Mouse (Mus musculus): ENCODE data around the gene Cps1.

Gene Cps1

DNA sequence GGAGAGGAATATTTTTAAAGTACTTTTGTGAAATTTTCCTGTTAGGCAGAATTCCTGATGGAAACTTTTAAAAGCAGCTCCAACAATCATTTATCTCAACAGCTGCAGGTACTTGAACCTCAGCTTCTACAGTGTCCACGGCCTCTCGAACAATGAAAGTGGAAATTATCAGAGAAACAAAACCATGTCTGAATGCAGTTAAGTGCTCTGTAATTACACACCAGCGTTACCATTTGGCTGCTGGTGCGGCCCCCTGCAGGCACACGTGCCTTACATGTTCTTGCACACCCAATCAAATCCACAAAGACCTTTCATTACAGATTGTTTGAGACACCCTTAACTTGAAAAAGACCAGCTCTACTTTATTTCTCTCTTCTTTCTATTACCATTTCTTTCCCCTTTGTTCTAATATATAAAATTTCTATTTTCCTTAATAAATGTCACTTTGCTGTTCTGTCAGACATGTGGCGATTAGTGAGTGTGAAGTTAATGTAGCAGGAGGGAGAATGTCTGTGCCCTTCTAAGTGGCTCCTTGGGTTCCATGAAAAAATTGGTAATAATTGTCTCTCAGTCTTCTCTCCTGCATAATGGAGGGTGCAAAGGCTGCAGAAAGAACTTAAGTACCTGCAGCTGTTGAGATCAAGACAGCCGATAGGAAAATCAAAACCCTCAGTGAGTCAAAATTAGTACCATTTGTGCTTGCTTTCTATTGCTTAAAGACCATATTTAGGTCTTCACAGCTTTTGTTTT, 112.8 kb downstream of the Cps1 start:
- DNase-seq: no peak

GRCm38 (mm10) chr1:67238446-67238845, 115.6 kb downstream of the Cps1 start:
- DNase-seq: no peak

- no peak for DNase-seq
Observed at GRCm38 (mm10) chr1:67238941-67239340, 116.1 kb downstream of the Cps1 start.

GRCm38 (mm10) chr1:67265222-67265621, 142.4 kb downstream of the Cps1 start:
- DNase-seq: no peak

DNA sequence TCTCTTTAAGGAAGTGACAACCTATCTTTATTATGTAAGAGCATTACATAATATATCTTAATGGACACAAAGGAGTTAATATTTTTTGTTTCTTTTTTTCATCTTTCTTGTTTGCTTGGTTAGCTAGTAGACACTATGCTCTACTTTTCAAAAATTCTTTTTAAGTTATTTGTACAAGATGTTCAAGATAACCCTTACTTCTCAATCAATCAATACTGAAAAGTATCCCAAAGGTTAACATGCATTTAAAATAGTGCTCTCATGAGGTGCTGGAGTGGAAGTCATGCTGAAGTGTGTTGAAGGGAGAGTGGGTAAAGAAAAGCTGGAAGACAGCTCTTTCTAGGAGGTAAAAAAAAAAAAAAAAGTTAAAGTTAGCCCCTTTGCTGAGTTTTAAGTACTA, 145.1 kb downstream of the Cps1 start:
- DNase-seq: no peak

DNA sequence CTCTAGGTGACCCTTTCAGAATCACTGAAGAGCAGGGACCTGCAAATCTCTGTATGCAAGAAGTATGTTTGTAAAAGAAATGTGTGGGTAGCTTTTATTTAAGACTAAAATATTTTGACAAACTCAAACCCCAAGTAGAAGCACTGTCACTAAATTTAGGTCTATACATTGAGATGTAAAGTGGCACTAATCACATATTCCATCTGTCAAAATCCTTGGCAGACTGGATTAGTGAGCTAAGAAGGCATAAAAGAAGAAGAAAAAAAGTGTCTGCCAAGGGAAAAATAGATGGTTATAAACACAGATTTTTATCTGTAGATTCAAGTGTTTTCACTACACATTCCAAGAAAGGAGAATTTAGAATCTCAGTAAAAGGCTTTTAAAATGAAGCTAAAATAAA, 145.6 kb downstream of the Cps1 start:
- no peak for DNase-seq

GRCm38 (mm10) chr1:67276270-67276669, 153.4 kb downstream of the Cps1 start:
- no peak for DNase-seq
